Mouse (Mus musculus) kidney, embryonic 15.5 days (tissue): Measurements from ENCODE around the gene Ccdc167. TPM values are rescaled to one million over a fixed set of nuclear protein-coding genes. Genes with fewer than 3 reads are reported as not detected.

Source experiments
- ATAC-seq: fragments of 200-750 bp; cut with Nextera tagmentation; replicated peaks from 2 replicates; pipeline ENCODE4 v1.8.0; 2017; ENCODE audit warnings: moderate TSS enrichment; ENCODE audit not compliant: low FRiP score
- H3K27ac ChIP-seq: fragments of 300-500 bp; sonication (generic); 2 replicates; pipeline ENCODE4 v1.5.1; 2015; ENCODE audit warnings: mild to moderate bottlenecking, inconsistent platforms
- H3K27me3 ChIP-seq: fragments of 300-500 bp; sonication (generic); 2 replicates; pipeline ENCODE4 v1.6.1; 2015; ENCODE audit warnings: inconsistent platforms
- H3K36me3 ChIP-seq: fragments of 300-500 bp; sonication (generic); 2 replicates; pipeline ENCODE4 v1.6.1; 2015; ENCODE audit warnings: inconsistent platforms
- H3K4me1 ChIP-seq: fragments of 300-500 bp; sonication (generic); 2 replicates; pipeline ENCODE4 v1.6.1; 2015; ENCODE audit warnings: inconsistent platforms
- H3K4me2 ChIP-seq: fragments of 300-500 bp; sonication (generic); 2 replicates; pipeline ENCODE4 v1.6.1; 2015; ENCODE audit warnings: moderate library complexity, mild to moderate bottlenecking, inconsistent platforms
- H3K4me3 ChIP-seq: fragments of 300-500 bp; sonication (generic); replicated peaks from 2 replicates; pipeline ENCODE4 v1.5.1; 2015; ENCODE audit warnings: mild to moderate bottlenecking, inconsistent platforms
- H3K9ac ChIP-seq: fragments of 300-500 bp; sonication (generic); 2 replicates; pipeline ENCODE4 v1.6.1; 2015; ENCODE audit warnings: mild to moderate bottlenecking, inconsistent platforms
- H3K9me3 ChIP-seq: fragments of 300-500 bp; sonication (generic); replicated peaks from 2 replicates; pipeline ENCODE4 v1.6.1; 2016; ENCODE audit warnings: inconsistent platforms
- WGBS: fragments of 180-500 bp; shearing (Covaris S2); methylation state at CpG from one replicate; pipeline ENCODE4 v1.1.7; 2015; ENCODE audit warnings: mixed read lengths; 5-methylcytosine and 5-hydroxymethylcytosine counted together
- polyA plus RNA-seq: library from polyadenylated mRNA; unstranded; fragments of >200 nt; fragmentation: Nextera tagmentation; extraction: Ambion mirVana; gene quantifications from 2 replicates; pipeline ENCODE4 v1.2.1, GENCODE M21; 2015

The Ccdc167 gene
- polyA plus RNA-seq, 1 experiment from 2014 or later: 15.5 TPM

DNA sequence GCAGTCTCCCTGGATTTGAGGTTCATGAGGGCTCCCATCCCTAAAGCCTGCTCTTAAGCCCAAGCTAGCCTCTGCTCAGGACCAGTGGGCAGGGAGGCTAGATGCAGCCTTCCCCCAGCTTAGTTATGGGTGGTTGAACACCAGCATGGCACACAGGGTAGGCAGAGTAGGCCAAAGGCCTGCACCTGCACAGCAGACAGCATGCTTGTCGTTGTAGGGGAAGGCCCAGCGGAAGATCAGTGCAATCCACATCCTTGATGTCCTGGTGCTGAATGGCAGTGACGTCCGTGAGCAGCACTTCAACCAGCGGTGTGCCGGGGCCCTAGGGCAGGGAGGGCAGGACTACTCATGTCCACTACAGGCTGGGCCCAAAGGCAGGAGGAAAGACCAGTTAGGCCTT is 18.4 kb downstream of the Ccdc167 start:
- no peak overlapping the region for H3K4me2 ChIP-seq
- ATAC-seq: no peak
- WGBS: 88% methylated on average over 6 of the region's 6 CpGs
- H3K36me3 ChIP-seq: peaks cover 98% of the 10 kb centered on the region
- no peak overlapping the region for H3K27ac ChIP-seq
- no peak overlapping the region for H3K4me3 ChIP-seq
- no peak overlapping the region for H3K9ac ChIP-seq
- no peaks in the 10 kb centered on the region for H3K27me3 ChIP-seq
- H3K4me1 ChIP-seq: no peaks in the 10 kb centered on the region
- no peaks in the 10 kb centered on the region for H3K9me3 ChIP-seq

DNA sequence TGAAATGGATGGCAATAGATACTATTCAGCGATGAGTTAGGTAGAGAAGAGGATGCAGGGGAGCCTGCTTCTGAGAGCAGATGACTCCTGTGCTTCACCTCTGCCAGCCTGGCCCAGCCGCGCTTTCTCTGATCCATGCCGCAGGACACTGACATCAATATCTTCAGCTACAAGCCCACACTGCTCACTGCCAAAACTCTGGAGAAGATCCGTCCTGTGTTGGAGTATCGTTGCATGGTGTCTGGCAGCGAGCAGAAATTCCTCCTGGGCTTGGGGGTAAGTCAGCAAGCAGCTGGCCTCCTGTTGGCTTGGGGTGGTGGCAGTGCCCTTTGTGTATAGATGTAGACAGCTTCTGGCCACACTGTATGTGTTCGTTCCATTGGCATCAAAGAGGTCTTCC is 19.9 kb downstream of the Ccdc167 start:
- Histone ChIP-seq H3K9ac (no peak overlapping the region), H3K9me3 (no peaks in the 10 kb centered on the region), H3K4me1 (no peaks in the 10 kb centered on the region), H3K4me2 (no peak overlapping the region), H3K36me3 (peaks cover 90% of the 10 kb centered on the region), H3K27ac (no peak overlapping the region), H3K27me3 (no peaks in the 10 kb centered on the region), H3K4me3 (no peak overlapping the region)
- no peak for ATAC-seq
- 96% methylated on average over 8 of the region's 8 CpGs for WGBS

DNA sequence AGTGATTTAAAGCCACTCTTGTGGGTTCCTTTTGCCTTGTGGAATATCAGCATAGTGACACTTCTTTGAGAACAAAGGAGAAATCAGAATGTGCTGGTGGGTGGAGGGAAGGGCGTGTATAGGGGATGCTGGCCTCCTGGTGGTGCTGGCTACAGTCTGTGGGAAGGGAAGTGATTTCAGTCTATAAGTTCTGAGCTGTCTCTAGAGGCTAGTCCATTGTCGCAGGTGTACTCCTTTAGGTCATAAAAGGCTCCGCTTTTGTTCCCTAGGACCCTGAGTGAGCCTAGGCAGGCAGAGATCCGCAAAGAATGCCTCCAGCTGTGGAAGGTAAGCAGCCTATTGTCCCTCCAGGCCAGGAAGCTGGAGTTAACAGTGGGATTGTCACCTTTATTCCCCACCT is 22.3 kb downstream of the Ccdc167 start:
- Histone ChIP-seq H3K9ac (no peak overlapping the region), H3K27ac (no peak overlapping the region), H3K4me1 (no peaks in the 10 kb centered on the region), H3K36me3 (peaks cover 90% of the 10 kb centered on the region), H3K4me3 (no peak overlapping the region), H3K4me2 (no peak overlapping the region), H3K9me3 (no peaks in the 10 kb centered on the region), H3K27me3 (no peaks in the 10 kb centered on the region)
- 83% methylated on average over 4 of the region's 4 CpGs for WGBS
- ATAC-seq: no peak

DNA sequence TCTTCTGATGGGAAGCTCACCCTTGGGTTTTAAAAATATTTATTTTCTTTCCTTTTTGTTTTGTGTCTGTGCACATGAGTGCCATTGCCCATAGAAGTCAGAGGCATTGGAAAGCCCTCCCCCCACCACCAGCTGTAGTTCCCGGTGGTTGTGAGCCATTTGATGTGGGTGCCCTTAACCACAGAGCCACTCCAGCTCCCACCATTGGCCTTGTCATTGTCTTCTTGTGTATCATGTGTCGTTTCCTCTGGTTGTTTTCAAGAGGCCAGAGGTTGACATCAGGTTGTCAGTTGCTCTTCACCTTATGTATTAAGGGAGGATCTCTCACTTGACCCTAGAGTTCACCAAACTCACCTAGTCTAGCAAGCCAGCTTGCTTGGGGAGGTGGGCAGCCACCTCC is 23.3 kb downstream of the Ccdc167 start:
- Histone ChIP-seq H3K36me3 (peaks cover 87% of the 10 kb centered on the region), H3K4me1 (no peaks in the 10 kb centered on the region)
- 59% methylated on average over 2 of the region's 2 CpGs for WGBS

DNA sequence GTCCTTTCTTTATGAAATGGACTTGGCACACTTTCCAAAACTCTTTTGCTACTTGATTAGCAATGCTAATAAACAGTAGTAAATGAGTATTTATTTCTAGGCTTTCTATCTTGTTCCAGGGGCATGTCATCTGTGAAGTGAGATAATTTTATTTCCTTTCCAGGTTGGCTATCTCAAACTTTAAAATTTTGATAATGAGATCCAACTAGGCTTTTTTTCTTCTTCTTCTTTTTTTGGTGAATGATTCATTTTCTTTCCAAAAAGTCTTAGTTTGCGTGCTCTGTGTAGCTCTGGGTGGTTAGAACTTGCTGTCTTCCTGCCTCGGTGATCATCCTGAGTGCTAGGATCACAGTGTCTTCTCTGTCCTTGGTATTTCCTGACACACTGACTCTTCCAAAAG is 24.0 kb downstream of the Ccdc167 start:
- H3K36me3 ChIP-seq: peaks cover 88% of the 10 kb centered on the region
- WGBS: 87% methylated on average over 2 of the region's 2 CpGs

More for the DNA sequence above, 23.3 kb downstream of the Ccdc167 start:
- H3K27ac ChIP-seq: no peak overlapping the region
- H3K27me3 ChIP-seq: no peaks in the 10 kb centered on the region
- H3K9me3 ChIP-seq: no peaks in the 10 kb centered on the region
- H3K9ac ChIP-seq: no peak overlapping the region
- H3K4me2 ChIP-seq: no peak overlapping the region
- ATAC-seq: no peak
- H3K4me3 ChIP-seq: no peak overlapping the region

DNA sequence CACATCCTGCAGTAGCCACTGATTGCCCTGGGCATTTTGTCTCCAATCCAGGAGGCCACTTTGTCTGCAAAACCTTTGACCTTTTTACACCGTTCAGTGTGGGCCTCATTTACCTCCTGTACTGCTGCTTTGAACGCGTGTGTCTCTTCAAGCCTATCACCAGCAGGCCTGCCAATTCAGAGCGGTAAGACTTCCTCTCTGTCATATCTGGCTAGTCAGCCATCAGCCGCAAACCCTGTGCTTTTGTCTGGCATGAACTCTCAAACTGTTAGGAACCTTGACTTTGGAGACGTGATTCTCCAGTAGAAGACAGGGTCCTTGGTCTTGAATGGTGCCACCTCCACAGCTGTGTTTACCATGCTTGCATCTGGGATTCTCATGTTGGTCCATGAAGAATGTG is 26.6 kb downstream of the Ccdc167 start:
- no peaks in the 10 kb centered on the region for H3K27me3 ChIP-seq
- no peak for ATAC-seq
- peaks cover 89% of the 10 kb centered on the region for H3K36me3 ChIP-seq
- H3K9ac ChIP-seq: no peak overlapping the region
- 0 out of 2 replicates have a peak, but pooled peaks cover 2% of the 10 kb centered on the region for H3K4me1 ChIP-seq
- H3K27ac ChIP-seq: no peak overlapping the region
- no peak overlapping the region for H3K4me3 ChIP-seq
- no peaks in the 10 kb centered on the region for H3K9me3 ChIP-seq
- H3K4me2 ChIP-seq: no peak overlapping the region
- 44% methylated on average over 6 of the region's 6 CpGs for WGBS

More for the DNA sequence above, 24.0 kb downstream of the Ccdc167 start:
- no peak for ATAC-seq
- H3K27me3 ChIP-seq: no peaks in the 10 kb centered on the region
- H3K27ac ChIP-seq: no peak overlapping the region
- no peaks in the 10 kb centered on the region for H3K4me1 ChIP-seq
- H3K4me2 ChIP-seq: no peak overlapping the region
- no peak overlapping the region for H3K4me3 ChIP-seq
- H3K9ac ChIP-seq: no peak overlapping the region
- no peaks in the 10 kb centered on the region for H3K9me3 ChIP-seq

DNA sequence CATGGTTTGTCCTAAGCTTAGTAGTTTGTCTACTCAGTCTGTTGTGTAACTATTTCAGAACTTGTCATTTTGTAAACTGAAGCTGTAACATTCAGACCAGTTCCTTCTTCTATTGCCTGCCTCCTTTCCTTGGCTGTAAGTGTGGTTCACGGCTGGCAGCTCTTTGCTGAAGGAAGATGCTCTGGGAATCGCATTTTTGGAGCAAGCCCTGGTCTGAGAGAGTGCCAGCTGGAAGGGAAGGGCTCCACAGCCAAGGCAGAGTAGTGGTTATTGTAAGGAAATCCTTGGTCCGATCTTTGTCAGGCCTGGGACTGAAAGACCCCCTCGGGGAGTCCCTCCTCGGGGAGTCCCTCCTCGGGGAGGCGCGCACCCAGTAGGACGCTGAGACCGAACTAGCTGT is 28.2 kb downstream of the Ccdc167 start:
- Histone ChIP-seq H3K4me1 (0 out of 2 replicates have a peak, but pooled peaks cover 2% of the 10 kb centered on the region), H3K9ac (no peak overlapping the region), H3K4me2 (no peak overlapping the region), H3K4me3 (no peak overlapping the region), H3K36me3 (peaks cover 89% of the 10 kb centered on the region), H3K27ac (no peak overlapping the region), H3K9me3 (no peaks in the 10 kb centered on the region), H3K27me3 (no peaks in the 10 kb centered on the region)
- ATAC-seq: no peak
- WGBS: 85% methylated on average over 10 of the region's 10 CpGs

DNA sequence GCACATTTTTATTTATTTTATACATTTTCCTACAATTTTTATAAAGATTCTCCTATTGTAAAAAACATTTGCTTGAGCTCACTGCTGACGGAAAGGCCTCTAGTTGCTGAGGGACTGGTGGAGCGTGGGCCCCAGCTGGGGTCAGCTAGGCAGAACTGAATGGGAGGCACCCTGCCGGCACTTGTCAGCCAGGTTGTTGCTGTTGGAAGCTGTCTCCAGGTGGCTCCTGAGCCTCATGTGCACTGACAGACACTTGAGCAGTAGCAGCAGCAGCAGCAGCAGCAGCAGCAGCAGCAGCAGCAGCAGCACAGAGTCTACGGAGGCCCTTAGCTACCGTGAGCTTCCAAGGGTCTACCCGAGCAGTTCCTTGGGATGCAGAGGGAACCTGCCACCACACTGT is 29.5 kb downstream of the Ccdc167 start:
- H3K27me3 ChIP-seq: no peaks in the 10 kb centered on the region
- peaks cover 94% of the 10 kb centered on the region for H3K36me3 ChIP-seq
- H3K9me3 ChIP-seq: no peaks in the 10 kb centered on the region
- 66% methylated on average over 6 of the region's 6 CpGs for WGBS
- H3K4me3 ChIP-seq: no peak overlapping the region
- H3K27ac ChIP-seq: no peak overlapping the region
- no peak overlapping the region for H3K9ac ChIP-seq
- no peak overlapping the region for H3K4me2 ChIP-seq
- no peak for ATAC-seq
- peaks cover 8% of the 10 kb centered on the region; the same call in 1 of the 2 replicates for H3K4me1 ChIP-seq

DNA sequence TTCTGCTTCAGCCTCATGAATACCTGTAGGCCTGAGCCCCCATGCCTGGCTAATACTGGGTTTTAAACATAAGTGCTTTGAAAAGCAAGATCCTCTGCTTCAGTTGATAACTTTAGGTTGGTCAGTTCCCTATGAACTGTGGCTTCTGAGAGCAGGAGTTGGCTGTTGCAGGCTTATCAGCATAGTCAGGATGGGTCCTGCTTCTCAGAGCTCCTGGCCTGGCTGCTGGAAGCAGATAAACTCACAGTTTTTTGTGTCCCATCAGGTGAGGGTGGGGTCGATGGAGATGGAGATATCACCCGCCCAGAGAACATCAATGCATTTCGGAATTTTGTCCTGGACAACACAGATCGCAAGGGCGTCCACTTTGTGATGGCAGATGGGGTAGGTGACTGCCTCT is 30.1 kb downstream of the Ccdc167 start:
- no peak for ATAC-seq
- Histone ChIP-seq H3K36me3 (peaks cover 97% of the 10 kb centered on the region), H3K4me3 (no peak overlapping the region), H3K4me1 (peaks cover 10% of the 10 kb centered on the region; the same call in 1 of the 2 replicates), H3K27me3 (no peaks in the 10 kb centered on the region), H3K9me3 (no peaks in the 10 kb centered on the region), H3K4me2 (no peak overlapping the region), H3K9ac (no peak overlapping the region), H3K27ac (no peak overlapping the region)
- 96% methylated on average over 5 of the region's 5 CpGs for WGBS

DNA sequence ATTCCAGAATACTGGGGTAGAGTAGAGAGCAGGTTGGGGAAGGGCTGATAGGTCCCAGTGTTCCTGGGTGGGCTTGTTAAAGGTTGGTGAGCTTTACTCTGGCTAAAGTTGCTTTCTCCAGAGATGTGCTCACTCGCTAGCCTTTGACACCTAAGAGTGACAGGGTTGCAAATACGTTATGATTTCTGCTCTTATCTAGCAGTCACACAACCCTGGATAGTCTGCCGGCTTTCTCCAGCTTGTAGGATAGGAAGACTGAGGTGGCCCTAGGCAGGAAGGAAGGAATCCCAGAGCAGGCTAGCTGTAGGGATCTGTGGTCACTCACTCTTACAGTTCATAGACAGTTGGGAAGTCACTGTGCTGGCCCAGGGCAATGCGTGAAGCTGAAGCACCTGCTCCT is 32.6 kb downstream of the Ccdc167 start:
- ATAC-seq: no peak
- no peak overlapping the region for H3K9ac ChIP-seq
- H3K4me2 ChIP-seq: no peak overlapping the region
- H3K9me3 ChIP-seq: no peaks in the 10 kb centered on the region
- no peak overlapping the region for H3K4me3 ChIP-seq
- no peaks in the 10 kb centered on the region for H3K27me3 ChIP-seq
- peaks cover 14% of the 10 kb centered on the region for H3K4me1 ChIP-seq
- 97% methylated on average over 4 of the region's 4 CpGs for WGBS
- peaks cover 95% of the 10 kb centered on the region for H3K36me3 ChIP-seq
- no peak overlapping the region for H3K27ac ChIP-seq

DNA sequence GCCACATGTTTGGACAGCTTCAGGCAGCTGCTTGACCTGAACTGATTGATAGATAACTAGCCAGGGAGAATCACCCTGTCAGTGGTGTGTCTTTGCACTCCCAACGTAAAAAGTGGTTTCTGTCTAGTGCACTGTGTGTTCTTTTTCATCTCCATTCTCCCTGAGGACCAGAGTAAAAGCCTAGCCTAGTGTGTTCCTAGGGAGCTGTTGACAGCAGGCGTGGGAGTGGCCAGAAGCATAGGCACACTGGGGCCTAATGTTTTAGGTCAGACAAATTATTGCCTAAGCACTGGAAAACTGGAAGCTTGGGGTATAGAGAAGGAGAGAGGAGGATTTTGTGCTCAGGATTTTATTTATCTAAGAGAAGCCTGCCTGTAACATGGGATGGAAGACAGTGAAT is 33.7 kb downstream of the Ccdc167 start:
- no peak overlapping the region for H3K4me3 ChIP-seq
- no peak overlapping the region for H3K4me2 ChIP-seq
- H3K27me3 ChIP-seq: no peaks in the 10 kb centered on the region
- 52% methylated on average over 2 of the region's 2 CpGs for WGBS
- ATAC-seq: no peak
- H3K4me1 ChIP-seq: peaks cover 14% of the 10 kb centered on the region
- H3K36me3 ChIP-seq: peaks cover 98% of the 10 kb centered on the region
- H3K27ac ChIP-seq: no peak overlapping the region
- H3K9me3 ChIP-seq: no peaks in the 10 kb centered on the region
- no peak overlapping the region for H3K9ac ChIP-seq

DNA sequence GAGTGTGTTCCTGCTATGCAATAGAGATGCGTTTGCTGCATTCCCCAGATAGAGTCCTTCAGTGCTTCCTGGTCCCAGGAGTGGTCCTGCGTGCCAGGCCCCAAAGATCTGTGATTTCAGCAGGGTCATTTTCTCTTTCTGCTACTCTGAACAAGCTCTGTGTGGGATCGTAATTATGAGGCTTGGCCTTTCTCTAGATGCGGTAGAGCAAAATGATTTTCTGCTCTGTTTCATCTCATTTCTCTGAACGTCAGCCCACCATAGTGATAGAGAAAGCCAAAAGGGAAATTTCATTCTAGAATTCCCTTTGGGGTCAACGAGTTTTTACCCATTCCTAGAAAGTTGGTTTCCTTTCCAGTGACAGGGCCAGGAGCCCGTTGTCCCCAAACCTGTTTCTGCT is 34.6 kb downstream of the Ccdc167 start:
- peaks cover 98% of the 10 kb centered on the region for H3K36me3 ChIP-seq
- no peak overlapping the region for H3K27ac ChIP-seq
- WGBS: 88% methylated on average over 7 of the region's 7 CpGs
- ATAC-seq: no peak
- H3K4me1 ChIP-seq: peaks cover 14% of the 10 kb centered on the region
- no peak overlapping the region for H3K4me3 ChIP-seq
- no peak overlapping the region for H3K9ac ChIP-seq
- no peaks in the 10 kb centered on the region for H3K27me3 ChIP-seq
- no peak overlapping the region for H3K4me2 ChIP-seq
- H3K9me3 ChIP-seq: no peaks in the 10 kb centered on the region

DNA sequence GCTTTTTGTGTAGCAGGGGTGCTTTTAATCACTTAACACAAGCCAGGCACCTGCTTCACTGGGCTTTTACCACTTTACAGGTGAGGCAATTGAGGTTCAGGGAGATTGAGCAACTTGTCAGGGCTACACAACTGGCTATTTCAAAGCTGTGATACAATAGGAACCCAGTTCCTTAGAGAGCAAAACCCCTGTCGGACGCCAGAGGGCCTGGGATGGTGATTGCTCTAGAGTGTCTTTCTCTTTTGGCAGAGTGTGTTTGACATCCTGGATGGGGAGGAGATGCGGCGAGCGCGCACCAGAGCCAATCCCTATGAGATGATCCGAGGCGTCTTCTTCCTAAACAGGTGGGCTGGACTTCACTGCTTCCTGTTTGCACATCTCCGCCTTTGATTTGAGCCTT is 35.2 kb downstream of the Ccdc167 start:
- no peak overlapping the region for H3K27ac ChIP-seq
- WGBS: 94% methylated on average over 9 of the region's 9 CpGs
- H3K9ac ChIP-seq: no peak overlapping the region
- H3K4me2 ChIP-seq: no peak overlapping the region
- no peak for ATAC-seq
- peaks cover 98% of the 10 kb centered on the region for H3K36me3 ChIP-seq
- peaks cover 12% of the 10 kb centered on the region for H3K4me1 ChIP-seq
- no peaks in the 10 kb centered on the region for H3K9me3 ChIP-seq
- no peaks in the 10 kb centered on the region for H3K27me3 ChIP-seq
- no peak overlapping the region for H3K4me3 ChIP-seq
